Mouse (Mus musculus) urinary bladder, postnatal 10 days (tissue): Measurements from ENCODE around the gene Tmem176b.
"Not testable (repeated sequence)": the region's sequence is repeated elsewhere in the genome, so short reads cannot be mapped to it uniquely, and the experiment has no call there.

ENCODE experiments used
- DNase-seq: peaks from one replicate; pipeline ENCODE4 v3.0.0; 2022; ENCODE audit warnings: low spot score

Tmem176b gene

GRCm38 (mm10) chr6:48840973-48841625, at the start of gene Tmem176b:
Tmem176b (minus strand) TSS chr6:48841496.
- peak; percentile 84 for DNase-seq

DNA sequence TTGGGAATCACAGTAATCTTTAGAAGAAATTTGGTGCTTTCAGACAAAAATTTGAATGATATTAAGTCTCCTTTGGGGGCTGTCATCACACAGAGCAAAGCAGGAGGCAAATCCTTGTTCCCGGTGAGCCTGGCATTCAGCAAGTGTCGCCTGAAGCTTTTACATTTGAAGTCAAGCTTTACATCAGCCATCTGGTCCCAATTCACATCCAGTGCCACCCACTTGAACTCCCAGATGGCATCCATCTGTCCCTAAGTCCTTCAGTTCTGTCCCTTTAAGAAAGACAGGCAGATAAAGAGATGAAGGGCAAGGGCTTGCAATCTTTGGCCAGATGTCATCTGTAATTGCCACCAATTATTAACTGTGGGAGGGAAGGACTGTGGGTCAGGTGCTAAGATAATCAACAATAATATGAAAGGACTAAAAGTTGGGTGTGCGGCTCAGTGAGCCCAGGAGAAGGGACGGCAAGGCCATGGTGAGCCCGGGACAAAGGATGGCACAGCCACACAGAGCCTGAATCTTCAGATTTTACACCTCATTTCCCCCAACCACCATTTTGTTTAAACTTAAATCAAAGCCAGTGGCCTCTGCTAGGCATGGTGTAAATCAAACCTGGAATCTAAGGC, 35.3 kb upstream of the Tmem176b start:
- DNase-seq: no peak

GRCm38 (mm10) chr6:48875515-48875914, 34.2 kb upstream of the Tmem176b start:
- no peak for DNase-seq

DNA sequence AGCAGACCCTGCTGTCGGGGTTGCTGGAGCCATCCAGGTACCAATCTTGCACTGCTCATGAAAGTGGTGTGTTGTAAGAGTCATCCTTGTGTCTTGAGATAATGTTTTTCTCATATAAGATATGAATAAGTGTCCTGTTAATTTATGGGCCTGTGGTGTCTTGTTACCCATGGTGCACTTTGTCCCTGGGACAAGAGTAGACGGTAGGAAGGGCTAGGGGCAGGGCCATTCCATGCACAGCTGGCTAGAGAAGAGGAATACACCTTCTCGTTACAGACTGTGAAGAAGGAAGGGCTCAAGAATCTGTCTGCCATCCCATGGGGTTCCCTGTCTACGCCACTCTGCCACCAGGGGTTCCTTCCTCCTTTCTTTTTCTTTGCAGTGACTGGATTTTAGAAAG, 33.3 kb upstream of the Tmem176b start:
- DNase-seq: no peak

- DNase-seq: no peak
Observed at GRCm38 (mm10) chr6:48872596-48872995, 31.3 kb upstream of the Tmem176b start, which contains the start of gene Aoc1. Aoc1 (plus strand) TSS chr6:48872896.

DNA sequence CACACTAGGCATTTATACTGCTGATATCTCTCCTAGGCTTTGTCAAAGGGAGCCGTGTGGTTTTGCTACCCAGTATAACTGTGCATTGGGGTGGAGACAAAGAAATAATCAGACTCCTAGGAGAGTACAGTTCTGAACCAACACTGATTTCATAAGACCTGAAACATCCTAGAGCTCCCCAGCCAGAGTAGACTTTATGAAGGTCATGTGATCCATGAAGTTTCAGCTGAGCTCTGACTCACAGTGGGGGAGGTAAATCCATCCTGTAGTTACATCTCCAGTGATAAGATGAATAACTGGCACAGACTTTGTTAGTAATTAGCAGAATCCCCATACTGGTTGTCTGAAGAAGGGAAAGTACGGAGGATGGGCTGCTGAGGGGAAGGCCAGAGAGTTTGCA, 28.5 kb upstream of the Tmem176b start:
- no peak for DNase-seq

- DNase-seq: no peak
Observed at GRCm38 (mm10) chr6:48867158-48867557, 25.9 kb upstream of the Tmem176b start.

DNA sequence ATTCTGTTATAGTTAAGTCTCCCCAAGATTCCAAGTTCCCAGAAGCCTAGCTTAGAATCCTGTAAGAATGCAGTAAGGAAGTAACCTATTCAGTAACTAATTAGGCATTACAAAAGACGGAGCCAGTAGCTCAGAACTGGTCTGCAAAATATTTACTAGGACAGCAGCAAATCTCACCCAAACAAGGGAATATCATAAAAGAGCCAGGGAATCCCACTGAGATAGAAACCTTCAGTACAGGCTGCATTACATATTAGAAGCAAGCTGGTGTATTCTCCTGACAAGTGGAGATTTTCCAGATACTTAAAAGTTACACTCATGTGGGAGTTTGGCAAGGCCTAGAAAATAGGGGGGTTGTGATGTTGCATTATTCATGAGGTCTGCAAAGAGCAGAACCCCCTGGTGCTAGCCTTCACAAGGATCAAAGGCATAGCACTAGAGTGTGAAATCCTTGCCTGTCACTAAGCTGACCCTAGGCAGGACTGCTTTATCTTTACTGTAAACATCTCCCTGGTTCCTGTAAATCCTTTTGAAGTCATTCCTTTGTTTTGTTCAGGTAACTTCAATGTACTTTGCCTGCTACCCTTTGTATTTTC, 25.2 kb upstream of the Tmem176b start:
- not testable (repeated sequence) for DNase-seq

DNA sequence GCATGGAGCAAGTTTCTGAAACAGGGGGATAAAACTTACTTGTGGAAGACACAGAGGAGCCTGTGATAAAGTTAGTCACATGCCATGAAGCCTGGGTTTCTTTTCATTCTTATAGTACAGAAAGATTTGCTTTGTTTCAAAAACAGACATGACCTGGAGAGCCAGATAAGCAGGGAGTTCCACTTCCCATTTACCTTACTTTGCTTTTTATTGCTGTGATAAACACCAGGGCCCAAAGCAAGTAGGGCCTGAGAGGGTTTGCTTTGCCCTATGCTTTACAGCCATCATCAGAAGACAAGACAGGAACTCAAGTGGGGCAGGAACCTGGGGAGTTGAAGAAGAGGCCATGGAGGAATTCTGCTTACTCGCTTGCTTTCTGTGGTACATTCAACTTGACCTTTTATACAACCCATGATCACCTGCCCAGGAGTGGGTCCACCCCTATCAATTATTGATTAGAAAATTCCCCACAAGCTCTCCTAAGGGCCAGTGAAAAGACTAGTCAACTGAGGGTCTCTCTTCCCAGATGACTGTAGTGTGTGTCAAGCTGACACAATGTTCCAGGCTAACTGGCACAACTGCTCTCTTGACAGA, 24.0 kb upstream of the Tmem176b start:
- no peak for DNase-seq

DNA sequence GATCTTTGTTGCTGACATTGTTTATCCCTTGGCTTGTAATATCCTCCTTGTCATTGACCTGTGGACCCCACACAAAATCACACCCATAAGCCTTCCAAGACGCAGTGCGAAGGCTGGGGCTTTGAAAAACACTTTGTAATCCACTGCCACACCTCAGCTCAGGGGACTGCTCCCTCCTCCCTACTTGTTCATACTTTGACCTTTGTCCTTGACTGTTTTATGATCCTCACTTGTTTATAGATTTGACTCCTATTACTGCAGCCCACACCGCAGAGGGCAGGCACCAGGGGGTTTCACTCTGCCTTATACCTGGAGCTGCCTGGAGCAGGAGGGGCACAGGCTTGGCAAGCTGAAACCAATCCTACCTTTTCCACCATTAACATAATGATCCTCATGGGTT, 23.4 kb upstream of the Tmem176b start:
- DNase-seq: no peak

DNA sequence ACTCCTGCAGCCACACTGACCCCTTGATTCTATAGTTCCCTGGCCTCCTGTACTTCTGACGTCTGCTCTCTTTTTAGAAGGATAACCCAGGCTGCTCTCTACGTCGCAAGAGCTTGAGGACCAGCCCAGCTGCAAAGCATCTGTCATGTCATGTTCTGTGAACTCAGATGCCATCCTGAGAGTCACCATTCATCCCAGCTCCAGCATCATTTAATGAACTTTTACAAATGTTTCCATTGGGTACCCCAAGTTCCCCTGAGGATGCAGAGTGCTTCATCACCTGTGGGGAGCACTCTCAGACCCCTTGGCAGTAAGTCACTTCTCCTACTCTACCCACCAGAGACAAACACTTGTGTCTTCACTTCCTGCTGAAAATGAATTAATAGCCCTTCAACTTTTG, 22.9 kb upstream of the Tmem176b start:
- no peak for DNase-seq

DNA sequence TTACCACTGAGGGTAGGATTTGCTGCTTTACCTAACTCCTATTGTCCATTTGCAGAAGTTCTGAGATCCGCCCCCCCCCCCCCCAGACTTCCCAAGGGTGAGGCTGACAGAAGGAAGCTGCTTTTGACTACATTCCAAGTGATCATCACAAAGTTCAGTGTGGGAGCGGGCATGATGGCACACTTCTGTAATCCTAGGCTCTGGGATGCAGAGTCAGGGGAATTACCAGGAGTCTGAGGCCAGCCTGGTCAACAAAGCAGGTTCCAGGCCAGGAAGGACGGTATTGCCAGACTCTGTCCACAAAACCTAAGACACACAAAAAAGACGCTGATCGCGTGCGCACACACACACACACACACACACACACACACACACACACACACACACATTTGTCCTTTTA, 22.2 kb upstream of the Tmem176b start:
- no peak for DNase-seq

- no peak for DNase-seq
Observed at GRCm38 (mm10) chr6:48862816-48863215, 21.5 kb upstream of the Tmem176b start.

- DNase-seq: no peak
Observed at GRCm38 (mm10) chr6:48861616-48862280, 20.5 kb upstream of the Tmem176b start.

- no peak for DNase-seq
Observed at GRCm38 (mm10) chr6:48860851-48861250, 19.6 kb upstream of the Tmem176b start.

DNA sequence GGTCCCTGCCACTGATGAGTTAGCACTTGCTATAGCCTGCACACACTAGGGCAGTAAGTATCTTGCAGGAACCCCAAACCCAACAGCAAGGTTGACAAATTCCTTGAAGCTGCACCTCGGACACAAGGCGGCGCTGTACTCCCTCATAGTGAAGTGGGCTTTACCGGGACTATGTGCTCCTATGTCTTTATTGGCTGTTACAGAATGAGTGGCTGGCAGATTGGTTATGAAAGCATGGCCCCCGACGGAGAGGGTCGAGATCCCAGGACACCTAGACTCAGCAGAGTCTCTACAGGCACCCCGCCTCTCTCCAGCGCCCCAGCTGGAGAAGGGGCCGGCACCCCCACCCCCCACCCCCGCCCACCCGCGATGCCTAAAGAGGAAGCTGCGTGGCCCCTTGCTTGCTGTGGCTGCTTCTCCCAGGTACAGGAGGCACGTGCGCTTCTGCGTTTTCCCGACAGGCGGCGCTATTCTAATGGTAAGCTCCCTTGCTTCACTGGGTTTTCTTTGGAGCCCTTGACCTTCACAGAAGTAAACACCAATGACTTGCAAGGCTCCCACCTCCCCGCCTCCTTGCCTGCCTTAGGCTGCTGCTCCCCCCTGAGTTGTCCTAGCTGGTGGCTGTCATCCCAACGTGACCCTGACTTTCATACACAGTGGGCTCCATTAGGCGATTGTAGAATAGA, 19.0 kb upstream of the Tmem176b start:
- peak; percentile 36 for DNase-seq

DNA sequence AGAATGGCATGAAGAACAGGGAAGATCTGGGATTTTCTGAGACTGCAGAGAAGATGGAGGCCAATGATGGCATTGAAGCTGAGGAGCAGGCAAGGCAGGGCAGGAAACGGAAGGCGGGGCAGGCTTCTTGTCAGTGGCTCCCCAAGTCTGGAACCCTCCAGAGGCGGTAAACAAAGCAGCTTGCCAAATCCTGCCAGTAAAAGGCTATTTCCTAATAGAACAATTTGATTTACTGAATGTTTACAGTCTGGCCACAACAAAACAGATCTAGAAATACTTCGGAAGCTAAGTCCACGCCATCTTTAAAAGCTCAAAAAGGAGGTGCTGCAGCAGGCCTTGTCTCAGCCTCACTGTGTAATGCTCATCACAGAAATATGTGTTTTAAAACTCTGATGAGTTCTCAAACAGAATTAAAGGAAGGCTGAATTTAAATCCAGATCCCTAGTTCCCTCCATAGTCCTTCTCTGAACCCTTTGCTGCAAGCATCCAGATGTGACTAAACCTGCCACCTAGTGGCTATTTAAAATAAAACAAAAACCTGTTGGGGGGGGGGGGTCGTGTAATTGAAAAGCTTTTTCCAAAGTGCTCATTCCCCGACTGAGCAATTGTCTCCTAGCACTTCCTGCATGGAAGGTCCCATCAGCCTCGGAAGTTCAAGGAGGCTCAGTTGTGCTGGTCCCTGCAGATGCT, 16.5 kb upstream of the Tmem176b start:
- no peak for DNase-seq

DNA sequence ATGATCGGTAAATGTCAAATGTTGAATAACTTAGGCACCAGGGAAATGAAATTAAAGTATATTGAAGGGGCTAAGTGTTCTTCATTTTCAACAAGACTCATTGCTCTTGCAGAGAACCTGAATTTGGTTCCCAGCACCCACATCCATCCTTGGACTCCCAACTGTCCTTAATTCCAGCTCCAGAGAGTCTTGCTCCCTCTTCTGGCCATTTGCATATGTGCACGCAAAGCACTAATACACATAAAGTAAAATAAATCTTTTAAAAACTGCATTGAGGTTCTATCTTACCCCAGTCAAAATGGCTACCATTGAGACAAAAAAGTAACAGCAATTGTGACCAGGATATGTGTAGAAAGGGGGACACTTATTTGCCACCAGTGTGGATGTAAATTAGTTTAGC, 12.9 kb upstream of the Tmem176b start:
- no peak for DNase-seq

GRCm38 (mm10) chr6:48851820-48852491, 10.7 kb upstream of the Tmem176b start:
- DNase-seq: no peak

GRCm38 (mm10) chr6:48845086-48845485, 3.8 kb upstream of the Tmem176b start:
- DNase-seq: no peak
